Mouse (Mus musculus) ES-E14 (cell line): ENCODE data around the gene Sdccag8.

Experiments
- CHD2 ChIP-seq: IDR thresholded peaks from 2 replicates; pipeline ENCODE4 v1.6.1; 2014; ENCODE audit warnings: mild to moderate bottlenecking, low read depth, low read length, inconsistent platforms
- HCFC1 ChIP-seq: IDR thresholded peaks from 2 replicates; pipeline ENCODE4 v1.6.1; 2012; ENCODE audit warnings: low read length, inconsistent platforms, borderline replicate concordance; ENCODE audit not compliant: insufficient read depth
- MAFK ChIP-seq: IDR thresholded peaks from 2 replicates; pipeline ENCODE4 v1.6.1; 2014; ENCODE audit warnings: mild to moderate bottlenecking, low read depth, low read length, inconsistent platforms; ENCODE audit not compliant: insufficient read depth
- ZC3H11A ChIP-seq: IDR thresholded peaks from 2 replicates; pipeline ENCODE4 v1.6.1; 2012; ENCODE audit warnings: low read depth, mild to moderate bottlenecking, inconsistent platforms, low read length, borderline replicate concordance
- ZNF384 ChIP-seq: IDR thresholded peaks from 2 replicates; pipeline ENCODE4 v1.6.1; 2012; ENCODE audit warnings: low read depth, low read length, inconsistent platforms

GRCm38 (mm10) chr1:176962894-176963293 is 148.4 kb downstream of the Sdccag8 start:
- TF ChIP-seq MAFK (no peak), ZNF384 (no peak), CHD2 (no peak), HCFC1 (no peak), ZC3H11A (no peak)
